Mouse (Mus musculus): ENCODE results near the gene Sh3pxd2b. TPM values are rescaled to one million over a fixed set of nuclear protein-coding genes. Genes with fewer than 3 reads are reported as not detected.

The Sh3pxd2b gene
- polyA plus RNA-seq, 1 experiment, result 5.9 TPM

GRCm38 (mm10) chr11:32435410-32436060 is 87.9 kb downstream of the Sh3pxd2b start:
- no peak overlapping the region for H3K9ac ChIP-seq (ENCODE audit: low read depth, poor library complexity, severe bottlenecking)
- no peak overlapping the region for H3K27ac ChIP-seq (ENCODE audit: insufficient read depth, low read length)
- H3K9me3 ChIP-seq (replicated peaks; ENCODE audit: control insufficient read depth, insufficient read depth, low read length, poor library complexity, severe bottlenecking), result peaks cover 2% of the 10 kb centered on the region; the same call in 1 of the 2 replicates
- no peaks in the 10 kb centered on the region for H3K27me3 ChIP-seq (ENCODE audit: control insufficient read depth, insufficient read depth, low read length, poor library complexity, severe bottlenecking)
- TF ChIP-seq EP300 (IDR thresholded peaks at IDR 0.05; ENCODE audit: insufficient read depth, low read depth, low read length), result no peak
- TF ChIP-seq CTCF (IDR thresholded peaks at IDR 0.05; ENCODE audit: low read depth, low read length), result no peak
- TF ChIP-seq POLR2A (IDR thresholded peaks at IDR 0.05; ENCODE audit: insufficient read depth, low read length), result no peak
- H3K4me1 ChIP-seq (ENCODE audit: control insufficient read depth, insufficient read depth, low read length), result no peaks in the 10 kb centered on the region
- H3K4me3 ChIP-seq (ENCODE audit: low read depth, low read length), result no peak overlapping the region
- no peaks in the 10 kb centered on the region for H3K36me3 ChIP-seq (ENCODE audit: control insufficient read depth, insufficient read depth, low read length, poor library complexity, severe bottlenecking)

- Histone ChIP-seq H3K27ac (ENCODE audit: insufficient read depth, low read length) (no peak overlapping the region), H3K4me3 (ENCODE audit: low read depth, low read length) (no peak overlapping the region), H3K27me3 (ENCODE audit: control insufficient read depth, insufficient read depth, low read length, poor library complexity, severe bottlenecking) (no peaks in the 10 kb centered on the region), H3K9me3 (replicated peaks; ENCODE audit: control insufficient read depth, insufficient read depth, low read length, poor library complexity, severe bottlenecking) (peaks cover 2% of the 10 kb centered on the region; the same call in 1 of the 2 replicates), H3K4me1 (ENCODE audit: control insufficient read depth, insufficient read depth, low read length) (no peaks in the 10 kb centered on the region), H3K9ac (ENCODE audit: low read depth, poor library complexity, severe bottlenecking) (no peak overlapping the region), H3K36me3 (ENCODE audit: control insufficient read depth, insufficient read depth, low read length, poor library complexity, severe bottlenecking) (no peaks in the 10 kb centered on the region)
- TF ChIP-seq CTCF (IDR thresholded peaks at IDR 0.05; ENCODE audit: low read depth, low read length), result no peak
- TF ChIP-seq POLR2A (IDR thresholded peaks at IDR 0.05; ENCODE audit: insufficient read depth, low read length), result no peak
- no peak for TF ChIP-seq EP300 (IDR thresholded peaks at IDR 0.05; ENCODE audit: insufficient read depth, low read depth, low read length)
These were observed 95.0 kb downstream of the Sh3pxd2b start for GRCm38 (mm10) chr11:32442576-32442975.

GRCm38 (mm10) chr11:32444266-32444665 is 96.6 kb downstream of the Sh3pxd2b start:
- H3K27me3 ChIP-seq (ENCODE audit: control insufficient read depth, insufficient read depth, low read length, poor library complexity, severe bottlenecking), result no peaks in the 10 kb centered on the region
- TF ChIP-seq POLR2A (IDR thresholded peaks at IDR 0.05; ENCODE audit: insufficient read depth, low read length) (no peak), CTCF (IDR thresholded peaks at IDR 0.05; ENCODE audit: low read depth, low read length) (no peak), EP300 (IDR thresholded peaks at IDR 0.05; ENCODE audit: insufficient read depth, low read depth, low read length) (no peak)
- no peaks in the 10 kb centered on the region for H3K36me3 ChIP-seq (ENCODE audit: control insufficient read depth, insufficient read depth, low read length, poor library complexity, severe bottlenecking)
- no peak overlapping the region for H3K9ac ChIP-seq (ENCODE audit: low read depth, poor library complexity, severe bottlenecking)
- H3K27ac ChIP-seq (ENCODE audit: insufficient read depth, low read length), result no peak overlapping the region
- peaks cover 2% of the 10 kb centered on the region; the same call in 1 of the 2 replicates for H3K9me3 ChIP-seq (replicated peaks; ENCODE audit: control insufficient read depth, insufficient read depth, low read length, poor library complexity, severe bottlenecking)
- H3K4me1 ChIP-seq (ENCODE audit: control insufficient read depth, insufficient read depth, low read length), result no peaks in the 10 kb centered on the region
- no peak overlapping the region for H3K4me3 ChIP-seq (ENCODE audit: low read depth, low read length)

- TF ChIP-seq POLR2A (IDR thresholded peaks at IDR 0.05; ENCODE audit: insufficient read depth, low read length) (no peak), CTCF (IDR thresholded peaks at IDR 0.05; ENCODE audit: low read depth, low read length) (no peak), EP300 (IDR thresholded peaks at IDR 0.05; ENCODE audit: insufficient read depth, low read depth, low read length) (no peak)
- Histone ChIP-seq H3K27ac (ENCODE audit: insufficient read depth, low read length) (no peak overlapping the region), H3K4me1 (ENCODE audit: control insufficient read depth, insufficient read depth, low read length) (no peaks in the 10 kb centered on the region), H3K27me3 (ENCODE audit: control insufficient read depth, insufficient read depth, low read length, poor library complexity, severe bottlenecking) (no peaks in the 10 kb centered on the region), H3K36me3 (ENCODE audit: control insufficient read depth, insufficient read depth, low read length, poor library complexity, severe bottlenecking) (no peaks in the 10 kb centered on the region), H3K9ac (ENCODE audit: low read depth, poor library complexity, severe bottlenecking) (no peak overlapping the region), H3K4me3 (ENCODE audit: low read depth, low read length) (no peak overlapping the region), H3K9me3 (replicated peaks; ENCODE audit: control insufficient read depth, insufficient read depth, low read length, poor library complexity, severe bottlenecking) (peaks cover 2% of the 10 kb centered on the region; the same call in 1 of the 2 replicates)
These were observed 97.5 kb downstream of the Sh3pxd2b start for GRCm38 (mm10) chr11:32445135-32445534.

- H3K27me3 ChIP-seq (ENCODE audit: control insufficient read depth, insufficient read depth, low read length, poor library complexity, severe bottlenecking), result no peaks in the 10 kb centered on the region
- H3K9ac ChIP-seq (ENCODE audit: low read depth, poor library complexity, severe bottlenecking), result no peak overlapping the region
- no peaks in the 10 kb centered on the region for H3K4me1 ChIP-seq (ENCODE audit: control insufficient read depth, insufficient read depth, low read length)
- no peaks in the 10 kb centered on the region for H3K9me3 ChIP-seq (replicated peaks; ENCODE audit: control insufficient read depth, insufficient read depth, low read length, poor library complexity, severe bottlenecking)
- H3K4me3 ChIP-seq (ENCODE audit: low read depth, low read length), result no peak overlapping the region
- no peak overlapping the region for H3K27ac ChIP-seq (ENCODE audit: insufficient read depth, low read length)
- H3K36me3 ChIP-seq (ENCODE audit: control insufficient read depth, insufficient read depth, low read length, poor library complexity, severe bottlenecking), result no peaks in the 10 kb centered on the region
- no peak for TF ChIP-seq CTCF (IDR thresholded peaks at IDR 0.05; ENCODE audit: low read depth, low read length)
- no peak for TF ChIP-seq POLR2A (IDR thresholded peaks at IDR 0.05; ENCODE audit: insufficient read depth, low read length)
- TF ChIP-seq EP300 (IDR thresholded peaks at IDR 0.05; ENCODE audit: insufficient read depth, low read depth, low read length), result no peak
These were observed 98.1 kb downstream of the Sh3pxd2b start for GRCm38 (mm10) chr11:32445637-32446226.

- H3K27ac ChIP-seq (ENCODE audit: insufficient read depth, low read length), result no peak overlapping the region
- H3K9me3 ChIP-seq (replicated peaks; ENCODE audit: control insufficient read depth, insufficient read depth, low read length, poor library complexity, severe bottlenecking), result no peaks in the 10 kb centered on the region
- H3K36me3 ChIP-seq (ENCODE audit: control insufficient read depth, insufficient read depth, low read length, poor library complexity, severe bottlenecking), result no peaks in the 10 kb centered on the region
- no peaks in the 10 kb centered on the region for H3K27me3 ChIP-seq (ENCODE audit: control insufficient read depth, insufficient read depth, low read length, poor library complexity, severe bottlenecking)
- no peak overlapping the region for H3K4me3 ChIP-seq (ENCODE audit: low read depth, low read length)
- H3K4me1 ChIP-seq (ENCODE audit: control insufficient read depth, insufficient read depth, low read length), result no peaks in the 10 kb centered on the region
- no peak overlapping the region for H3K9ac ChIP-seq (ENCODE audit: low read depth, poor library complexity, severe bottlenecking)
- TF ChIP-seq CTCF (IDR thresholded peaks at IDR 0.05; ENCODE audit: low read depth, low read length) (peak; percentile 69), POLR2A (IDR thresholded peaks at IDR 0.05; ENCODE audit: insufficient read depth, low read length) (no peak)
These were observed 102.6 kb downstream of the Sh3pxd2b start for GRCm38 (mm10) chr11:32450216-32450615.

Measured in ES-Bruce4 (cell line).